Mouse (Mus musculus) ES-E14 (cell line): ENCODE data around the gene Klrc1.

Experiments used
- CHD2 ChIP-seq: IDR thresholded peaks from 2 replicates; pipeline ENCODE4 v1.6.1; 2014; ENCODE audit warnings: mild to moderate bottlenecking, low read depth, low read length, inconsistent platforms
- HCFC1 ChIP-seq: IDR thresholded peaks from 2 replicates; pipeline ENCODE4 v1.6.1; 2012; ENCODE audit warnings: low read length, inconsistent platforms, borderline replicate concordance; ENCODE audit not compliant: insufficient read depth
- MAFK ChIP-seq: IDR thresholded peaks from 2 replicates; pipeline ENCODE4 v1.6.1; 2014; ENCODE audit warnings: mild to moderate bottlenecking, low read depth, low read length, inconsistent platforms; ENCODE audit not compliant: insufficient read depth
- ZC3H11A ChIP-seq: IDR thresholded peaks from 2 replicates; pipeline ENCODE4 v1.6.1; 2012; ENCODE audit warnings: low read depth, mild to moderate bottlenecking, inconsistent platforms, low read length, borderline replicate concordance
- ZNF384 ChIP-seq: IDR thresholded peaks from 2 replicates; pipeline ENCODE4 v1.6.1; 2012; ENCODE audit warnings: low read depth, low read length, inconsistent platforms

GRCm38 (mm10) chr6:129717032-129717431, 38.3 kb upstream of the Klrc1 start, which contains the start of gene Klri1:
- TF ChIP-seq CHD2 (no peak), HCFC1 (no peak), MAFK (no peak), ZNF384 (no peak), ZC3H11A (no peak)
